Mouse (Mus musculus): ENCODE results near the gene Bicdl1.

DNA sequence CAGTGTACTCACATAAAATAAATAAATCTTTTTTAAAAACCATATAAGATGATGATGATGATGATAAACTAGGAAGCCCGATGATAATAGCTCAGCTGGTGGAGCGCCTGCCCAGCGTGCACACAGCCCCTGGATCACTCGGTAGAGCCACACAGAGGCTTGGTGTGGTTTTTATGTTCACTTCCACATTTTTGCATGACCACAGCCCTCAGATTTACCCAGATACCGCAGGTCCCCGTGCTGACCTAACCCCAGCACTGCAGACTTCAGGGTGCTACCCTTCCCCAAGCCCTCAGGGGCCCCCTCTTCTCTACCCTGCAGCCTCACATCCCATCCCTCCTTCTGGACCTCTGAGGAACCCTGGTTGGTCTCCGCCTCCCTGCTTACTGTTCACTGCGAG, 103.3 kb downstream of the Bicdl1 start:
- TF ChIP-seq POLR2A (IDR thresholded peaks at IDR 0.05; ENCODE audit: extremely low read depth, insufficient read depth, low read length) (no peak), CTCF (IDR thresholded peaks at IDR 0.05; ENCODE audit: extremely low read depth, insufficient read depth, low read length) (no peak)

All from cortical plate, adult 2 months (tissue).